Mouse (Mus musculus): ENCODE data around the gene Dclre1b. TPM values are rescaled to one million over a fixed set of nuclear protein-coding genes. Genes with fewer than 3 reads are reported as not detected.
A peak's percentile ranks its signal among the peaks of the same experiment; 100 is the strongest.
"Not testable (repeated sequence)": the region's sequence is repeated elsewhere in the genome, so short reads cannot be mapped to it uniquely, and the experiment has no call there.

Gene Dclre1b
- total RNA-seq, 2 experiments from 2014 or later: 17.1 to 33.9 TPM

DNA sequence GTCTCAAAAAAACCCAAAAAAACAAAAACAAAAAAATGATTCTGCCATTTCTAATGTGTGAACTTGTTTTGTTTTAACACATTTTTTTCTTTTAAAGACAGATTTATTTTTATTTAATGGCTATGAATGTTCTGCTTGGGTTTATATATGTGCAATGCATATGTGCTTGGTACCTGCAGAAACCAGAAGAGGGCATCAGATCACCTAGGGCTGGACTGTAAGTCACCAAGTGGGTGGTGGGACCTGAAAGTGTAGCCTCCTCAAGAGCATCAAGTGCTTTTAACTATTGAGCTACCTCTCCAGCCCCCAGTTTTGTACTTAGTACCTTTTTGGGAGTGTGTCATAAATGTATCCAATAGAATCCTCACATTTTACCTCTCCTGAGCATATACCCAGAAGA lies 18.3 kb upstream of the Dclre1b start:
- ATAC-seq (replicated peaks; ENCODE audit: poor library complexity, severe bottlenecking): no peak

DNA sequence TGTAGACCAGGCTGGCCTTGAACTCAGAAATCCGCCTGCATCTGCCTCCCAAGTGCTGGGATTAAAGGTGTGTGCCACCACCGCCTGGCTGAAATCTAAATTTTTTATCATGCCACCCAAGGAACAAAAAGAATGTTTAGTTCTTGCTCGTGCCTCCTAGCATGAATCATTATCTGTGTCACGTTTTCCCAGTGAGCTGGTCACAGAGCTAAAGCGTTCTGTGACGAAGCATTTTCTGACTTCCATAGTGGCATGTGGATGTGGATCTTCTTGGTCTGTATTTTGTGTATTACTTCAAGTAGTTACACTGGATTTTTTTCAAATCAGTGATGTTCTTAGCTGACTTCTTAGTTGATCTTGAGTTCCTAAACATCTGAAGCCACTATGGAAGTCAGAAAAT lies 1.7 kb upstream of the Dclre1b start:
- ATAC-seq (replicated peaks; ENCODE audit: poor library complexity, severe bottlenecking): no peak

DNA sequence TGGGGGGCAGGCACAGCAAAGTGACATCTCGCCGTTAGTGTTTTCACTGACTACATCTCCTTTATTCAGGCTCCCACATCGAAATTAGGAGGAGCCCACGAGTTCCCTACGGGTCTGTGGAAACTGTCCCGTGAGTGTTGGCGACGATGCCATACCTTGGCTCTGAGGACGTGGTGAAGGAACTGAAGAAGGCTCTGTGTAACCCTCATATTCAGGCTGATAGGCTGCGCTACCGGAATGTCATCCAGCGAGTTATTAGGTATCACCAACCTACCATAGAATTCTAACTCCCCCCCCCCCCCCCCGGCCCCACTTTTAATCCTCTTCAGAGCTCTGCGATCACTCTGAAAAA lies 531 bp upstream of the Dclre1b start:
- peak; percentile 21 for ATAC-seq (replicated peaks; ENCODE audit: poor library complexity, severe bottlenecking)

GRCm38 (mm10) chr3:103805671-103806070 lies 3.6 kb downstream of the Dclre1b start:
- peak; percentile 23 for ATAC-seq (replicated peaks; ENCODE audit: poor library complexity, severe bottlenecking)

- no peak for ATAC-seq (replicated peaks; ENCODE audit: poor library complexity, severe bottlenecking)
Observed at GRCm38 (mm10) chr3:103802861-103803260, 6.4 kb downstream of the Dclre1b start.

DNA sequence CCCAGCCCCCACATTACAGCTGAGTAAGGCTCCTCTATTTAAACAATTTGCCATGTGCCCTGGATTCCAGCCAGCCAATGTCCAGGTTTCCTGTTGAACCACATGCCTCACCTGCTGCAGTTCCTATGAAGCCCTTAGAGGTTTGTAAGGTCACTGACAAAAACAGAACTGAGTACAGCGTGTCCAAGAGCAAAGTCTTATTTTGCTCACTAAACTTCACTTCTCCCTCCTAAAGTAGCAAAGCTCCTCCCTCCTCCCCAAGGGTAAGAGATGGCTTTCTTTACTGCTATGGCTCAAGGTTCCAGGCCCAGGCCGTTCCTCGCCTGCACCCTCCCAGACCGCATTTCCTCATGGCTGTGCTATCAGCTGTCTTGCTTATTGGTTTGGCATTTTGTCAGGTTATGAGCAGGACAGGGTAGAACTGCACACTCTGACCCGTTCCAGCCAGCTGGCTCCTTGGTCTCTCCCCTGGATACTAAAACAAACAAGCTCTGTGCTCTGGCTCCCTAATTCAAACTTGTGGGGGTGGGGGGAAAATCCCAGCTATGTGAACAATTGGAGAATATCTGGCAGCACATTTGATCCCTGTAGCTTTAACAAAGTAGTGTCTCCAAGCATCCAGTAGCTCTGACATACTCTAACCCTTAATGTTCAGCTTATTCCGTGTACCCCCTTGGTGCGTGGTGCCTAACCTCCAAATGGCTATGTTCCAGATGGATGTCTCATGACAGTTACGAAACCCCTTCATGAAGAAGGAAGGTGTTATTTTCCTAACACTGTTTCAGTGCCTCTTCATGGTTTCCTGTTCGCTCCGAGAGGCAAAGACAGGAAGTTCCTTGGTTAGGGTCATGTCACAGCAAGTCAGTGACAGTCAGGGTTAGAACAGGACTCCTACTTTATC lies 7.4 kb downstream of the Dclre1b start:
- ATAC-seq (replicated peaks; ENCODE audit: poor library complexity, severe bottlenecking): peak; percentile 77

GRCm38 (mm10) chr3:103799507-103799906 lies 9.7 kb downstream of the Dclre1b start:
- no peak for ATAC-seq (replicated peaks; ENCODE audit: poor library complexity, severe bottlenecking)

DNA sequence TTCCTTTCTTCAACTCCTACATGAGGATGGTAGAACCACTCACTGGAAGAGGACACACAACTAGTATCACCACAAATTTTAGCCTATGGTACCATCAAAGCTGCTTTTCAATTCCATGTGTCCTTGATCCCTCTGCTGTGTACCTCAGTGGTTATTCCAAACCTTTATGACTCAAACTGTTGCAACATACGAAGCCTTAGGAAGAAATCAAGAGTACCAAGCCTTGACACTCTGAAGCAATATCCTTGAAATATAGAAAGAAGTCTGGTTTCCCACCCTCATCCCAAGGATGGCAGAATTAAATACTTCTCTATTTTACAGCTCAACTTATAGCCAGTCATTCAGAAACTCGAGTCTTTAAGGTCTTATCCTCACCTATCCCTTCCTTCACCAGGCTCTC lies 12.9 kb downstream of the Dclre1b start:
- peak; percentile 73 for ATAC-seq (replicated peaks; ENCODE audit: poor library complexity, severe bottlenecking)

DNA sequence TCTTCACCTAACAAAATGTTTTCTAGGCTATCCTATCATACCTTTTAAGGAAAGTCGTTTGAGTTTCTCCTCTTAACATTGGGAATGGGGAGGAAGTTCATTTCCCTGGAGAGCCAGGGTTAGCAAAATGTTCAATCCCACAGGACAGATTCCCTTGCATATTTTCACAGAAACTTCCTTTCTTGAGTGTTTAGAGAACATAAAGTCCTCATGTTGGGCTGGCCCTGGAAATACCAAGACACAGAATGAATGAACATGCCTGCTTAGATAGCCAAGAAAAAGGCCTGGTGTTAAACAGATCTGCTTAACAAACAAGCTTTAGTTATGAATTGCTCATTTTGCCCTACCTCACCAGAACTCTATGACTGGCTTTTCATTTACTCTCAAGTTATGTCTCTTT lies 16.7 kb downstream of the Dclre1b start:
- no peak for ATAC-seq (replicated peaks; ENCODE audit: poor library complexity, severe bottlenecking)

GRCm38 (mm10) chr3:103792111-103792406 lies 17.2 kb downstream of the Dclre1b start:
- ATAC-seq (replicated peaks; ENCODE audit: poor library complexity, severe bottlenecking): not testable (repeated sequence)

DNA sequence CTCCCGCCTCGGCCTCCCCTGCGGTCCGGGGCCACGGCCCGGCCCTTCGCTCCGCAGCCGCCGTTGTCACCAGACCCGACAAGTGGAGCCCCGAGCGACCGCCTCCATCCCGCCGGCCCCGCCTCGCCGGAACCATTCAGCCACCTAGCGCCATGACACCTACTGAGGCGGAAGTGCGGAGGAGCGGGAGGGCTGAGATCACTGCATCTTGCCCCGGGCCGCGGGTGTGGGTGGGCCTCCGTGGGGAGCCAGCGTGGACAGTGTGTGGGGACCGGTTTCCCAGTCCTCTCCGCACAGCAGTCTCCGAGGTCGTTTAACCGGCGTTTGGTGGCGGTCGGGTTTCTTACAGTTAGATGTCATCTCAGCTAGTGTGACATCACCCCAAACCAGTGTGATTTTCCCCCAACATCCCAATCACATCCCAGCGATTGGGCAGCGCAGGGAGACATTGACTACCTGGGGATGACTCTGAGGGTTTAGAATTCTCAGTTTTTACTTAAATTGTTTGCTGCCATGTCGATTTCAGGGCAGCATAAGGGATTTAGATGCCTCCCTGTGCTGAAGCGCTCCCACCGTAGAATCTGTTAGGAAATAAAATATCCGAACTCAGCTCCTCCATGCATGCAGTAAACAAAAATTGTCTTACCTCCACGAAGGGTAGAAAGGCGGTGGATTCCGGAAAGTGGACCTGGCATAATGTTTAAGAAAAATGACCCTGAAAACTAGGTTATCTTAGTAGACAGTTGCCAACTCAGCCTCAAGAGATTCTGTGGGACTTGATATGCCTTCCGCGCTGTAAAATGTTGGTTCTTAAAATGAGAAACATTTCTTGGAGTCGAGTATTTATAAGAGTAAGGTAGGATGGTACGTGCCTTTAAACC lies 17.8 kb downstream of the Dclre1b start, which contains the start of gene Hipk1:
Hipk1 (minus strand) TSS at position 334 of the 881 bp plus-strand sequence.
- peak; percentile 87 for ATAC-seq (replicated peaks; ENCODE audit: poor library complexity, severe bottlenecking)

- peak; percentile 7; the same call in 1 of the 2 replicates for ATAC-seq (replicated peaks; ENCODE audit: poor library complexity, severe bottlenecking)
Observed at GRCm38 (mm10) chr3:103790346-103791145, 18.7 kb downstream of the Dclre1b start.

DNA sequence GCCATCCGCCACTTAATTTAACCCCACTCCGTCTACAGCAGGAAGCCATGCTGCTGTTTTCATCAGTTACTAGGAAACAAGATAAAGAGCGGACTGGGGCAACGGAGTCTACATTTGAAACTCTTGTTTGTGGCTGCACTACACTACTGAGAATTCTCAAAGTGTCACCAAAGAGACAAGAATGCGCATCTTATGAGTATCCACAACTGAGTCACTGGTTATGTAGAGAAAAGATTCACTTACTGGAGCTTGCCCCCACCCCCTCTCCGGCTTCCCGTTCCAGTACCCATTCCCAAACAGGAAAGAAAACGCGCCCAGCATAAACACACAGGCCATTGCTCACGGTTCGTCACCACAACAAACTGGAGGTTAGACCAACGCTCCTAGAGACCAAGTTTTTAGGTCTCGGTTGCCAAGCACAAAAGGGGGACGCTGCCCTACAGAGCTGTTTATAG lies 19.3 kb downstream of the Dclre1b start:
- peak; percentile 10; the same call in 1 of the 2 replicates for ATAC-seq (replicated peaks; ENCODE audit: poor library complexity, severe bottlenecking)

GRCm38 (mm10) chr3:103789096-103789495 lies 20.1 kb downstream of the Dclre1b start:
- no peak for ATAC-seq (replicated peaks; ENCODE audit: poor library complexity, severe bottlenecking)

- peak; percentile 59 for ATAC-seq (replicated peaks; ENCODE audit: poor library complexity, severe bottlenecking)
Observed at GRCm38 (mm10) chr3:103787225-103787624, 22.0 kb downstream of the Dclre1b start.

- no peak for ATAC-seq (replicated peaks; ENCODE audit: poor library complexity, severe bottlenecking)
Observed at GRCm38 (mm10) chr3:103782844-103783609, 26.2 kb downstream of the Dclre1b start.

DNA sequence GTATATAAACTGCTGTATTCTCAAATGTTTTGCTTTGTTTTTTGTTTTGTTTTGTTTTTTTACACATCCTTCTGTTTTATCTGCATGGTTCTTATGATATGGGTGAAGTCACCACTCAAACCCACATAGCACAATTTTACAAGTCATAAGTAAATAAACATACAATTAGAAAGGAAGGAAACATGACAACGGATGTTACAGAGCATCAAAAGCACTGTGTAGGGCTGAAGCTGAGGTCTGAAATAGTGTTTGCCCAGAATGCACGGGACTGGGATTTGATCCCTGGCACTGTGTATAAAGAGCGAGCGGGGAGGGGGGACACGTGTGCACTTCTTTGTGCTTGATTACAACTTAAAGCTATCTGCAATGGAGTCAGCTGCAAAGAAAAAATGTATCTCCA lies 28.5 kb downstream of the Dclre1b start:
- ATAC-seq (replicated peaks; ENCODE audit: poor library complexity, severe bottlenecking): no peak

DNA sequence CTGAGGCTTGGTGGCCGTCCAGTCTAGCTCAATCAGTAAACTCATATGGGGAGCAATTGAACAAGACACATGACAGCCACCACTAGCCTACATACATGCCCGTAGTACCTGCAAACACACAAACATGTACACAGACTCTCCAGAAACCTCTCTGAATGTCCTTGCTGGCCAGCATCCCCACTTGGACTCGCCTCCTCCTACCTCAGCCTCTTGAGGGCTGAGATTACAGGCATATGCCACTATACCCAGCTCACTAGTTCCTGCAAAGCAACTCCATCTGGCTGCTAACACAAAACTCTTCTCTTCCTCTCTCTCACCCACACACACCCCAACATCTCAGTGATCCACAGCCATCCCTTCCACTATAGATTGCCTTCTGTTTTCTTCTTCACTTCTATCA lies 29.0 kb downstream of the Dclre1b start:
- ATAC-seq (replicated peaks; ENCODE audit: poor library complexity, severe bottlenecking): no peak

DNA sequence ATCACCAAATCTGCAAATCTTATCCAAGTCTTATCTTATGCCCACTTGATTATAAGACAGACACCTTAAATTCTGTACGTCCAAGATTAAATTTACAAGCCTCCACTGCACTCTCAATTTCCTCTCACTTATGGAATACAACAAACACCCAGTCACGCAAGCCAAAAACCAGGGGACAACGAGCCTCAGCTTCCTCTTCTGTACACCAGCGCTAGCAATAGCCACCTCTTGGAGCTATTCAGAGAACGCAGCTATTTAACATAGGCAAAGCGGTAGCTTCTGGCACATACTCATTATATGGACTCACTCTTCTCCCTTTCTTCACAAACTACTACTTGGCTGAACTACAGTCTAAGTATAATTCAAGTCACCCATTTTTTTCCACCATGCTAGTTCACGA lies 30.1 kb downstream of the Dclre1b start:
- ATAC-seq (replicated peaks; ENCODE audit: poor library complexity, severe bottlenecking): peak; percentile 56

- ATAC-seq (replicated peaks; ENCODE audit: poor library complexity, severe bottlenecking): peak; percentile 60
Observed at GRCm38 (mm10) chr3:103778660-103779059, 30.6 kb downstream of the Dclre1b start.

Data from granulocyte monocyte progenitor cell, adult 5-6 weeks (primary cell).